Comparison of ENCODE assay signal across 12 mouse cellular contexts in the genomic region with DNA sequence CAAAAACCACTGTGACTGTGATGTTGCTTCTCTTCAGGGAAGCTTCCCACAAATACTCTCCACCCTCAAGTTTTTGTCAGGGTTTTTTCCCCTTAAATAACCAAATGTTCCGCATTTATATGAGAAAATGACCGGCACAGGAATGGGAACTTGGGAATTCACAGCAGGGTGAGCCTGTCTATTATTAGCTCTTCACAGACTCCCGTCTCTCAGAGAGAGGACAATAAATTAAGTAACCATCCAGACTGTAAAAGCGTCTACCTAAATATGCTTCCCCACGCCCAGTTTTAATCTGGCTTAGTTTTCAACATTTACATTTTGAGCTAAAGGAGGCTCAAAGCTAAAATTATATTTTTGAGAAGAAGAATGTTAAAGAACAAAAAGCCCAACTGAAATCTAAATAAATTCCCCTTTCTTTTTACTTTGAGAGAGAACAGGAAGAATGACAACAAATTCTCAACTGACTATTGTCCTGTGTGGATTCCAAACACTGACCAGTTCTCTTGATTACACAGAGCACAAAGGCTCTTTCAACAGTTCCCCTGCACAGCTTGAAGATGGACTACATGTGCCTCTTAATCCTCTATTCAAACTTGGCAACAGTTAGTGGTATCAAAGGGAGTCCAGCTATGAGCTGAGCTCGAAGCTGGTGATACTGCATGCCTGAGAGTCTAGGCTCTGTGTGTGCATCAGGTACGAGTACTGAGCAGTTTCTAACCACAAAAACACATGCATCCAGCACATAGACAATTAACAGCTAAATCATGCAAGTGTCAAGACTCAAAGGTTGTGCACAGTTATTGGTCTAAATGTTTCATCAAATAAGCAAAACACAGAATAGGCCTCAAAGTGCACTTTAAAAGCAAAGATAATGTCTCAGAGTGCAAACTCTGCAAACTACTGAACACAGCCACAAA.
DNase-seq lines count a peak whose midpoint lies in the region; ATAC-seq and TF ChIP-seq lines count a peak whose summit lies in the region.
"Had no signal": no experiment of that assay in that cellular context is flagged by ENCODE, and none has a peak within 500 bp of the region (broad histone marks: within the 10 kb centered on the region; RNA-seq: fewer than 3 reads in every experiment).

No protein-coding gene starts in this region.

- no peak overlapping the region for H3K4me2 ChIP-seq in limb, embryonic 14.5 days (replicated peaks; ENCODE audit: low read depth, low read length, severe bottlenecking)
- H3K4me2 ChIP-seq in hindbrain, embryonic 13.5 days: no peak overlapping the region
- no peak overlapping the region for H3K4me2 ChIP-seq in neural tube, embryonic 14.5 days (ENCODE audit: low read depth, low read length)

- 22% methylated on average over 7 of the region's 7 CpGs for WGBS in limb, embryonic 14.5 days
- WGBS in limb, embryonic 10.5 days: 31% methylated on average over 7 of the region's 7 CpGs
- 7% methylated on average over 7 of the region's 7 CpGs for WGBS in hindbrain, embryonic 13.5 days
- 2% methylated on average over 7 of the region's 7 CpGs for WGBS in neural tube, embryonic 14.5 days

- no peaks in the 10 kb centered on the region for H3K27me3 ChIP-seq in limb, embryonic 14.5 days (ENCODE audit: control insufficient read depth, insufficient read depth, low read length)
- H3K27me3 ChIP-seq in limb, embryonic 10.5 days (ENCODE audit: low read depth, poor library complexity, severe bottlenecking): no peaks in the 10 kb centered on the region
- no peaks in the 10 kb centered on the region for H3K27me3 ChIP-seq in hindbrain, embryonic 13.5 days
- H3K27me3 ChIP-seq in neural tube, embryonic 14.5 days (ENCODE audit: control insufficient read depth, insufficient read depth, low read length): no peaks in the 10 kb centered on the region

- no peak overlapping the region for H3K27ac ChIP-seq in limb, embryonic 14.5 days (replicated peaks; ENCODE audit: low read depth, low read length)
- H3K27ac ChIP-seq in limb, embryonic 10.5 days: no peak overlapping the region
- peak overlapping the region; percentile 36 for H3K27ac ChIP-seq in hindbrain, embryonic 13.5 days
- peak overlapping the region; percentile 55; the same call in 1 of the 2 replicates for H3K27ac ChIP-seq in neural tube, embryonic 14.5 days (ENCODE audit: low read depth, low read length)

- H3K4me1 ChIP-seq in limb, embryonic 14.5 days (ENCODE audit: control insufficient read depth, insufficient read depth, low read length): no peaks in the 10 kb centered on the region
- peaks cover 23% of the 10 kb centered on the region for H3K4me1 ChIP-seq in limb, embryonic 10.5 days
- peaks cover 16% of the 10 kb centered on the region for H3K4me1 ChIP-seq in hindbrain, embryonic 13.5 days (replicated peaks)
- H3K4me1 ChIP-seq in neural tube, embryonic 14.5 days (ENCODE audit: control insufficient read depth, insufficient read depth, low read length): peaks cover 7% of the 10 kb centered on the region; the same call in 1 of the 2 replicates

- no peak for ATAC-seq in limb, embryonic 14.5 days (ENCODE audit: low FRiP score, low read depth)
- no peak for ATAC-seq in hindbrain, embryonic 13.5 days (ENCODE audit: low FRiP score)
- peak; percentile 56; the same call in 1 of the 2 replicates for ATAC-seq in neural tube, embryonic 14.5 days (ENCODE audit: low read depth)
- ATAC-seq: liver, postnatal 0 days had no signal

- H3K9me3 ChIP-seq in limb, embryonic 14.5 days (ENCODE audit: control insufficient read depth, low read length): no peaks in the 10 kb centered on the region
- H3K9me3 ChIP-seq in limb, embryonic 10.5 days (replicated peaks): no peaks in the 10 kb centered on the region
- no peaks in the 10 kb centered on the region for H3K9me3 ChIP-seq in hindbrain, embryonic 13.5 days
- no peaks in the 10 kb centered on the region for H3K9me3 ChIP-seq in neural tube, embryonic 14.5 days (ENCODE audit: control insufficient read depth, low read length)

- no peak for TF ChIP-seq POLR2A in limb, embryonic 14.5 days (IDR thresholded peaks at IDR 0.05; ENCODE audit: borderline replicate concordance, extremely low read depth, insufficient read depth, insufficient read length)

- no peak overlapping the region for H3K9ac ChIP-seq in limb, embryonic 14.5 days (ENCODE audit: low read depth, low read length, severe bottlenecking)
- H3K9ac ChIP-seq in hindbrain, embryonic 13.5 days: no peak overlapping the region
- H3K9ac ChIP-seq in neural tube, embryonic 14.5 days (replicated peaks; ENCODE audit: low read depth, low read length): no peak overlapping the region
- H3K9ac ChIP-seq: liver, postnatal 0 days had no signal

- no peaks in the 10 kb centered on the region for H3K36me3 ChIP-seq in limb, embryonic 14.5 days (ENCODE audit: control insufficient read depth, insufficient read depth, low read length)
- H3K36me3 ChIP-seq in limb, embryonic 10.5 days: no peaks in the 10 kb centered on the region
- no peaks in the 10 kb centered on the region for H3K36me3 ChIP-seq in hindbrain, embryonic 13.5 days
- no peaks in the 10 kb centered on the region for H3K36me3 ChIP-seq in neural tube, embryonic 14.5 days (ENCODE audit: control insufficient read depth, insufficient read depth, low read length)

- peak; percentile 7 for DNase-seq in limb, embryonic 14.5 days (ENCODE audit: low spot score)
- DNase-seq in limb, embryonic 10.5 days (ENCODE audit: low spot score): no peak
- DNase-seq in fibroblast of lung, adult 2 months (ENCODE audit: low read depth): peak; percentile 10
- DNase-seq in frontal cortex, postnatal 25 days (ENCODE audit: low spot score in 2 of 2): no peak
- DNase-seq in cerebellum, adult 11 months: no peak
- DNase-seq in ovary, postnatal 36 days (ENCODE audit: low spot score): no peak
- DNase-seq: cerebellum, adult 9-11 months; kidney, adult 8-10 months; liver, postnatal 0 days; thymus, postnatal 4 days had no signal

- no peak overlapping the region for H3K4me3 ChIP-seq in limb, embryonic 14.5 days (replicated peaks; ENCODE audit: low read length)
- no peak overlapping the region for H3K4me3 ChIP-seq in limb, embryonic 10.5 days
- no peak overlapping the region for H3K4me3 ChIP-seq in hindbrain, embryonic 13.5 days
- H3K4me3 ChIP-seq in neural tube, embryonic 14.5 days (ENCODE audit: low read depth, low read length): no peak overlapping the region

Comparison
In these comparisons a context has a peak if more than half of its experiments do, and no peak if none do; other contexts are left out.
1. DNase-seq: peak in limb, embryonic 14.5 days (single experiment) and fibroblast of lung, adult 2 months (single experiment); none in limb, embryonic 10.5 days (single experiment), frontal cortex, postnatal 25 days (0 of 2), cerebellum, adult 11 months (single experiment) and ovary, postnatal 36 days (single experiment).
2. H3K27ac ChIP-seq: peak in hindbrain, embryonic 13.5 days (single experiment) and neural tube, embryonic 14.5 days (single experiment); none in limb, embryonic 14.5 days (single experiment) and limb, embryonic 10.5 days (single experiment).